Mouse (Mus musculus) spleen, postnatal 36 days (tissue): ENCODE measurements around the gene Amer2.

Experiments used
- DNase-seq, 2 experiments: peaks; one replicate each; pipeline ENCODE4 v3.0.0; 2022; ENCODE audit warnings: low spot score in 2 of 2, mixed read lengths in 1 of 2

Amer2 gene

GRCm38 (mm10) chr14:60386591-60387501 lies 13.8 kb downstream of the Amer2 start:
- DNase-seq: no peak

- no peak for DNase-seq
Measured at GRCm38 (mm10) chr14:60388332-60388731, 15.3 kb downstream of the Amer2 start.

- DNase-seq: no peak
Measured at GRCm38 (mm10) chr14:60392202-60392601, 19.1 kb downstream of the Amer2 start.

GRCm38 (mm10) chr14:60397321-60397720 lies 24.3 kb downstream of the Amer2 start:
- DNase-seq: no peak

GRCm38 (mm10) chr14:60398861-60399260 lies 25.8 kb downstream of the Amer2 start:
- no peak for DNase-seq

GRCm38 (mm10) chr14:60403228-60403627 lies 30.2 kb downstream of the Amer2 start:
- no peak for DNase-seq

- no peak for DNase-seq
Measured at GRCm38 (mm10) chr14:60405829-60406228, 32.8 kb downstream of the Amer2 start.

GRCm38 (mm10) chr14:60406543-60406942 lies 33.5 kb downstream of the Amer2 start:
- DNase-seq: no peak

GRCm38 (mm10) chr14:60407319-60407718 lies 34.3 kb downstream of the Amer2 start:
- no peak for DNase-seq

- no peak for DNase-seq
Measured at GRCm38 (mm10) chr14:60409702-60410491, 36.8 kb downstream of the Amer2 start.

- no peak for DNase-seq
Measured at GRCm38 (mm10) chr14:60411229-60411628, 38.2 kb downstream of the Amer2 start.

- DNase-seq: no peak
Measured at GRCm38 (mm10) chr14:60414691-60415090, 41.6 kb downstream of the Amer2 start.

GRCm38 (mm10) chr14:60417924-60418323 lies 44.9 kb downstream of the Amer2 start:
- no peak for DNase-seq

- no peak for DNase-seq
Measured at GRCm38 (mm10) chr14:60422920-60423319, 49.9 kb downstream of the Amer2 start.

- DNase-seq: no peak
Measured at GRCm38 (mm10) chr14:60424174-60424573, 51.1 kb downstream of the Amer2 start.

- peak; percentile 29 to 35 for DNase-seq
Measured at GRCm38 (mm10) chr14:60425553-60425952, 52.5 kb downstream of the Amer2 start.

- DNase-seq: no peak
Measured at GRCm38 (mm10) chr14:60427896-60428295, 54.8 kb downstream of the Amer2 start.

GRCm38 (mm10) chr14:60429513-60429912 lies 56.5 kb downstream of the Amer2 start:
- no peak for DNase-seq

GRCm38 (mm10) chr14:60431515-60431914 lies 58.5 kb downstream of the Amer2 start:
- no peak for DNase-seq

GRCm38 (mm10) chr14:60432136-60432535 lies 59.1 kb downstream of the Amer2 start:
- no peak for DNase-seq

- DNase-seq: no peak
Measured at GRCm38 (mm10) chr14:60435515-60435914, 62.5 kb downstream of the Amer2 start.

- DNase-seq: no peak
Measured at GRCm38 (mm10) chr14:60436364-60436763, 63.3 kb downstream of the Amer2 start.
